Mouse (Mus musculus) kidney, embryonic 16.5 days (tissue): ENCODE data around the gene Gm9918. TPM values are rescaled to one million over a fixed set of nuclear protein-coding genes. Genes with fewer than 3 reads are reported as not detected.
A peak's percentile ranks its signal among the peaks of the same experiment; 100 is the strongest.

Experiments
- ATAC-seq: fragments of 200-750 bp; cut with Nextera tagmentation; 2 replicates; pipeline ENCODE4 v1.8.0; 2017; ENCODE audit warnings: moderate TSS enrichment; ENCODE audit not compliant: low FRiP score, low TSS enrichment
- H3K27ac ChIP-seq: fragments of 300-500 bp; sonication (generic); 2 replicates; pipeline ENCODE4 v1.5.1; 2014; ENCODE audit warnings: low read length
- H3K27me3 ChIP-seq: fragments of 300-500 bp; sonication (generic); 2 replicates; pipeline ENCODE4 v1.6.1; 2014; ENCODE audit warnings: low read length, control low read depth, mixed read lengths; ENCODE audit not compliant: insufficient read depth
- H3K36me3 ChIP-seq: fragments of 300-500 bp; sonication (generic); 2 replicates; pipeline ENCODE4 v1.6.1; 2014; ENCODE audit warnings: low read length, control low read depth, mixed read lengths; ENCODE audit not compliant: insufficient read depth
- H3K4me1 ChIP-seq: fragments of 300-500 bp; sonication (generic); 2 replicates; pipeline ENCODE4 v1.6.1; 2014; ENCODE audit warnings: low read length, control low read depth, mixed read lengths; ENCODE audit not compliant: insufficient read depth
- H3K4me2 ChIP-seq: fragments of 300-500 bp; sonication (generic); replicated peaks from 2 replicates; pipeline ENCODE4 v1.6.1; 2014; ENCODE audit warnings: low read depth, low read length
- H3K4me3 ChIP-seq: fragments of 300-500 bp; sonication (generic); 2 replicates; pipeline ENCODE4 v1.5.1; 2014; ENCODE audit warnings: mild to moderate bottlenecking, low read length
- H3K9ac ChIP-seq: fragments of 300-500 bp; sonication (generic); replicated peaks from 2 replicates; pipeline ENCODE4 v1.6.1; 2014; ENCODE audit warnings: low read length
- H3K9me3 ChIP-seq: fragments of 300-500 bp; sonication (generic); 2 replicates; pipeline ENCODE4 v1.6.1; 2016; ENCODE audit warnings: low read length, control low read depth
- WGBS: fragments of 180-500 bp; shearing (Covaris S2); extraction: QIAGEN DNeasy Blood & Tissue Kit; methylation state at CpG from one replicate; pipeline ENCODE4 v1.1.7; 2014; 5-methylcytosine and 5-hydroxymethylcytosine counted together
- polyA plus RNA-seq: library from polyadenylated mRNA; unstranded; fragments of >200 nt; fragmentation: Nextera tagmentation; extraction: Ambion mirVana; gene quantifications from 2 replicates; pipeline ENCODE4 v1.2.1, GENCODE M21; 2015

Gm9918 gene
- polyA plus RNA-seq, 1 experiment from 2014 or later = 0.36 TPM

GRCm38 (mm10) chr15:102255547-102256255 lies 14.7 kb upstream of the Gm9918 start:
- Histone ChIP-seq H3K27me3 (no peaks in the 10 kb centered on the region), H3K36me3 (peaks cover 4% of the 10 kb centered on the region; the same call in 1 of the 2 replicates), H3K9me3 (no peaks in the 10 kb centered on the region), H3K4me1 (peaks cover 38% of the 10 kb centered on the region), H3K4me2 (peak overlapping the region; percentile 92), H3K4me3 (peak overlapping the region; percentile 23), H3K27ac (no peak overlapping the region), H3K9ac (peak overlapping the region; percentile 67; the same call in 1 of the 2 replicates)
- ATAC-seq = no peak
- 60% methylated on average over 14 of the region's 14 CpGs for WGBS

DNA sequence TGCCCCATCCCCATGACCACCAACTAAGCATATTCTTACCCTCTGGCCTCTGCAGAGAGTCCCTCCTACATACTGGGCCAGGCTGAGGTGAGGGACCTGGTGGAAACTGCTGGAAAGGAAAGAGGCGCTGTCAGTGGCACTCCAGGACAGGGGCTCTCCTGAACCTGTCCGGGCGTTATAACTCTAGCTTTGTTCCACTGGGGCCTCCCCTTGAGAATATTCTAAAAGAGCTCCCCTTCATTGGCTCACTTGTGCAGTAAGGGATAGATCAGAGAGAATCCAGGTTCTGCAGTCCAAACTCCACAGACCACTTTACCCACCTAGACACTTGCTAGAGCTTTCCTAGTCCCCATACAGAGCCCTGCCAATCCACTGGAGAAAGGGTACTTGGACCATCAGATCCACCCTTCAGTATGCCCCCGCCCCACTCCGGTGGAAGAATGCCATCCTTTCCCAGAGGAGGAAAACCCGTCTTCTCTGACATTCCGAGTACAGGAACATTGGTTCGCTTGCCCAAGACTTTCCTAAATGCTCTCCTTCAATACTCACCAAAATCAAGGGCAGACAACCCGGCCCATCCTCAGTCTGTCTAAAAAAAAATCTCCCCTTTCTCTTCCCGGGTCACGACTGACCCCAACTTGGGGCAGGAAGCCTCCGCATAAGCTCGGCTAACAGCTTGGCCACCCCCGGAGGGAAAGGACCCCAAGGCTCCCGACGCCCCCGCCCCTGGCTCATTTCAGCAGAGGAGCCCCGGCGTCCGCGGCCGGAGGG lies 13.7 kb upstream of the Gm9918 start:
- peak overlapping the region; percentile 92 for H3K4me2 ChIP-seq
- no peak for ATAC-seq
- H3K27ac ChIP-seq = peak overlapping the region; percentile 37
- H3K27me3 ChIP-seq = no peaks in the 10 kb centered on the region
- H3K9ac ChIP-seq = peak overlapping the region; percentile 67
- H3K9me3 ChIP-seq = no peaks in the 10 kb centered on the region
- peak overlapping the region; percentile 55 for H3K4me3 ChIP-seq
- H3K36me3 ChIP-seq = peaks cover 4% of the 10 kb centered on the region; the same call in 1 of the 2 replicates
- peaks cover 38% of the 10 kb centered on the region for H3K4me1 ChIP-seq
- WGBS = 9% methylated on average over 22 of the region's 22 CpGs

GRCm38 (mm10) chr15:102257202-102258075 lies 12.9 kb upstream of the Gm9918 start, which contains the start of gene Rarg:
Rarg (minus strand) TSS chr15:102257517.
- H3K36me3 ChIP-seq = peaks cover under 1% of the 10 kb centered on the region; the same call in 1 of the 2 replicates
- H3K4me2 ChIP-seq = peak within 1 kb of the TSS; percentile 92
- peak within 1 kb of the TSS; percentile 37 for H3K27ac ChIP-seq
- H3K4me3 ChIP-seq = peak within 1 kb of the TSS; percentile 55
- 2% methylated on average over 39 of the region's 46 CpGs for WGBS
- H3K9ac ChIP-seq = peak within 1 kb of the TSS; percentile 67
- no peaks in the 10 kb centered on the region for H3K9me3 ChIP-seq
- peak; percentile 60 for ATAC-seq
- peaks cover 41% of the 10 kb centered on the region for H3K4me1 ChIP-seq
- H3K27me3 ChIP-seq = no peaks in the 10 kb centered on the region

DNA sequence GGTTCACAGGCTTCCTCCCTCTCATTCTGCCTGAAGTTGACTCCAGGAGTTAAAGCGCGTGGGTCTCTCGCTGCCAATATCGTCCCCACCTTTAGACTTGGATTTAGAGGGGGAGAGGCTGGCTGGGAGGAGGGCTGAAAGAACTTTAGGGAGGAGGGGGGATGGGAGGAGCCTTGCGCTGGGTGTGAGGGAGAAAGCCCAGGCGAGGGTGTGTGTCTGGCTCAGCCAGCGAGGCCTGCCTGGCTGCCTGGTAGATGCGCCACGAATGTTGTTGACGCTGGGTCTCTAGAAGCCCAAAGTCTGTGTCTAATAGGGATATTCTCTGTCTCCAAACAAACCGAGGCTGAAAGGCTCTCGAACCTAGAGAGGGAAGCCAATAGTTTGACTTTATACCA lies 12.3 kb upstream of the Gm9918 start:
- Histone ChIP-seq H3K27me3 (no peaks in the 10 kb centered on the region), H3K4me2 (peak overlapping the region; percentile 92), H3K27ac (peak overlapping the region; percentile 37), H3K4me1 (peaks cover 44% of the 10 kb centered on the region), H3K36me3 (no peaks in the 10 kb centered on the region), H3K4me3 (peak overlapping the region; percentile 55), H3K9ac (peak overlapping the region; percentile 67), H3K9me3 (no peaks in the 10 kb centered on the region)
- peak; percentile 53; the same call in 1 of the 2 replicates for ATAC-seq
- 15% methylated on average over 12 of the region's 12 CpGs for WGBS

DNA sequence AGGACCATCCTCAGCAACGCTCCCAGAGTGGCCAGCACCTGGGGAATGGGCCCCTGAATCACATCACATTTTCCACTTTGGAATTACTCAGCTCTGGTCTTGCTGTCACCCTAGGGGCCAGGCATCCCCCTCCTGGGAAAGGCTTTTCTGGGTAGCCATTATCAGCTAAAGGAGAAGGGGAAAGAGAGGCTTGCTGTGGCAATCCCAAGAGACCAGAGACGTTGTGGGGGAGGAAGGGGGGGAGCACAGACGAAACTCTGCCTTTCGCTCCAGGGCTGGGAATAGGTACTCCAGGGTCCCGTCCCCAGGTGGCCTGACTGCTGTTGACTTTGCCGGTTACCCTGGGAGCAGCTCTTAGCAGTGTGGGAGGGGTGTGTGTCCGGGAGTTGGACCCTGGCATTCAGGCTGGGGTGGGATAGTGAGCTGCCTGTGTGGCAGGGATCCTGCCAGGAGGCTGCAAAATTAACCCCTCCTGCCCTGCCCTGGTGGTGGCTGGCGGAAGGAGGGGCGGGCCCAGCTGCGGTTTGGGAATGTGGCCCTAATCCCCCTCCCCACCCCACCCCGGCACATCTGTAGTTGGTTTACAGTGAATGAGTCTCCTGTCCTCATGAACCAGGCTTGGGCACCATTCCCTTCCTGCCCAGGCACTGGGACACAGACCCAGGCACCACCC lies 11.6 kb upstream of the Gm9918 start:
- 29% methylated on average over 11 of the region's 11 CpGs for WGBS
- no peaks in the 10 kb centered on the region for H3K9me3 ChIP-seq
- H3K27me3 ChIP-seq = no peaks in the 10 kb centered on the region
- peak overlapping the region; percentile 92; the same call in 1 of the 2 replicates for H3K4me2 ChIP-seq
- no peak overlapping the region for H3K4me3 ChIP-seq
- H3K27ac ChIP-seq = peak overlapping the region; percentile 37; the same call in 1 of the 2 replicates
- H3K36me3 ChIP-seq = no peaks in the 10 kb centered on the region
- H3K9ac ChIP-seq = peak overlapping the region; percentile 27; the same call in 1 of the 2 replicates
- H3K4me1 ChIP-seq = peaks cover 44% of the 10 kb centered on the region
- ATAC-seq = no peak

- Histone ChIP-seq H3K4me1 (peaks cover 22% of the 10 kb centered on the region), H3K9me3 (no peaks in the 10 kb centered on the region), H3K27me3 (no peaks in the 10 kb centered on the region), H3K4me2 (no peak overlapping the region), H3K27ac (no peak overlapping the region), H3K9ac (no peak overlapping the region), H3K36me3 (no peaks in the 10 kb centered on the region), H3K4me3 (no peak overlapping the region)
- ATAC-seq = no peak
- WGBS = 36% methylated on average over 7 of the region's 7 CpGs
Observed at GRCm38 (mm10) chr15:102262582-102262981, 7.8 kb upstream of the Gm9918 start.

GRCm38 (mm10) chr15:102263037-102263436 lies 7.3 kb upstream of the Gm9918 start:
- peaks cover 18% of the 10 kb centered on the region for H3K4me1 ChIP-seq
- no peak overlapping the region for H3K4me3 ChIP-seq
- H3K9me3 ChIP-seq = no peaks in the 10 kb centered on the region
- no peak overlapping the region for H3K27ac ChIP-seq
- H3K36me3 ChIP-seq = no peaks in the 10 kb centered on the region
- H3K4me2 ChIP-seq = no peak overlapping the region
- no peaks in the 10 kb centered on the region for H3K27me3 ChIP-seq
- no peak overlapping the region for H3K9ac ChIP-seq
- no peak for ATAC-seq
- WGBS = 81% methylated on average over 2 of the region's 2 CpGs

DNA sequence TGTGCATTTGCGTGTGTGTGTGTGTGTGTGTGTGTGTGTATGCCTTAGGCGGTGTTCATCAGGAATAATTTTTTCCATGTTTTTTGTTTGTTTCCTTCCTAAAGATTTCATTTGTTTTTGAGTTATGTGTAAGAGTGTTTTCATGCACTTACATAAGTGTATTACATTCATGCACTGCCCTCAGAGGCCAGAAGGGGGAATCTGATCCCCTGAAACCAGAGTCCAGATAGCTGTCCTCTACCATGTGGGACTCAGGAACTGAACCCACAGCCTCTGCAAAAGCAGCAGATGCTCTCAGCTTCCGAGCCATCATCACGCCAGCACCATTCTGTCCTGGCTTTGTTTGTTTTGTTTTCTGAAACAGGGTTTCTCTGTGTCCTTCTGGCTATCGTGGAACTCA lies 4.8 kb upstream of the Gm9918 start:
- peaks cover 13% of the 10 kb centered on the region for H3K4me1 ChIP-seq
- H3K36me3 ChIP-seq = no peaks in the 10 kb centered on the region
- 0 out of 2 replicates have a peak, but pooled peaks cover under 1% of the 10 kb centered on the region for H3K27me3 ChIP-seq
- no peak overlapping the region for H3K4me2 ChIP-seq
- no peak for ATAC-seq
- H3K9ac ChIP-seq = no peak overlapping the region
- H3K27ac ChIP-seq = no peak overlapping the region
- no peak overlapping the region for H3K4me3 ChIP-seq
- no peaks in the 10 kb centered on the region for H3K9me3 ChIP-seq
- 90% methylated on average over 5 of the region's 5 CpGs for WGBS

DNA sequence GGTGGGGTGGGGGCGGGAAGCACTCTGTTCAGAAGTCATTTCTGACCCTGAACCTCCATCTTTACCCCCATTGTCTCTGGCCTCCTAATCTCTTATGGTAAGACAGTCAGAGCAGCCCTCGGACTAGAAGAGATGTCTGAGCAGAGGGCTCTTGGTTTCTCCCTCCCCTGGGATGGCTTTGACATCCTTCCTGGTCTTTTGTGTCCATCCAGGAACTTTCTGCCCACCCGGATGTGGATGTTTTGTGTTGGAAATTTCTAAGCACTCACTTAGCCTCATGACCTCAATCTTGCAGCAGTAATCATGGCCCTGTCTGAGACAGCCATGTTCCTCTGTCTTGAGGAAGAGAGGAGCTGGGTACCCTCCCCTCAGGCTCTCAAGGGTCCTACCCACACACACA lies 1.1 kb downstream of the Gm9918 start:
- peak overlapping the region; percentile 39; the same call in 1 of the 2 replicates for H3K4me3 ChIP-seq
- no peak overlapping the region for H3K27ac ChIP-seq
- no peaks in the 10 kb centered on the region for H3K9me3 ChIP-seq
- 0 out of 2 replicates have a peak, but pooled peaks cover 2% of the 10 kb centered on the region for H3K27me3 ChIP-seq
- 23% methylated on average over 3 of the region's 3 CpGs for WGBS
- peak overlapping the region; percentile 60 for H3K4me2 ChIP-seq
- H3K36me3 ChIP-seq = no peaks in the 10 kb centered on the region
- no peak overlapping the region for H3K9ac ChIP-seq
- no peak for ATAC-seq
- H3K4me1 ChIP-seq = peaks cover 18% of the 10 kb centered on the region
